Mouse (Mus musculus) adrenal gland, adult 8-10 months (tissue): ENCODE results near the gene Unc119. TPM values are rescaled to one million over a fixed set of nuclear protein-coding genes. Genes with fewer than 3 reads are reported as not detected.
A peak's percentile ranks its signal among the peaks of the same experiment; 100 is the strongest.

ENCODE experiments used
- DNase-seq: peaks from one replicate; pipeline ENCODE4 v3.0.0; 2022
- total RNA-seq, 4 experiments: library from RNA; stranded (reverse); gene quantifications; 2 replicates each; pipeline ENCODE4 v1.2.4; 2022

Gene Unc119
- total RNA-seq, 4 experiments from 2014 or later = 45.1 to 60.9 (median 53.0) TPM

- peak; percentile 55 for DNase-seq
Observed at GRCm38 (mm10) chr11:78344890-78345715, 1.8 kb downstream of the Unc119 start.

GRCm38 (mm10) chr11:78345801-78346200 lies 2.5 kb downstream of the Unc119 start:
- DNase-seq = no peak

GRCm38 (mm10) chr11:78346326-78347069 lies 3.2 kb downstream of the Unc119 start:
- no peak for DNase-seq

GRCm38 (mm10) chr11:78347070-78347754 lies 3.9 kb downstream of the Unc119 start:
- no peak for DNase-seq

- no peak for DNase-seq
Observed at GRCm38 (mm10) chr11:78347908-78348307, 4.6 kb downstream of the Unc119 start.

- DNase-seq = no peak
Observed at GRCm38 (mm10) chr11:78348474-78348873, 5.2 kb downstream of the Unc119 start.

GRCm38 (mm10) chr11:78349441-78350358 lies 6.4 kb downstream of the Unc119 start:
- no peak for DNase-seq

GRCm38 (mm10) chr11:78353081-78353480 lies 9.8 kb downstream of the Unc119 start:
- DNase-seq = no peak

- no peak for DNase-seq
Observed at GRCm38 (mm10) chr11:78354905-78355304, 11.6 kb downstream of the Unc119 start.

- no peak for DNase-seq
Observed at GRCm38 (mm10) chr11:78355471-78356238, 12.4 kb downstream of the Unc119 start.

GRCm38 (mm10) chr11:78358330-78359007 lies 15.2 kb downstream of the Unc119 start:
- no peak for DNase-seq

- peak; percentile 55 for DNase-seq
Observed at GRCm38 (mm10) chr11:78360125-78360788, 17.0 kb downstream of the Unc119 start.

GRCm38 (mm10) chr11:78360789-78361131 lies 17.5 kb downstream of the Unc119 start:
- DNase-seq = no peak

GRCm38 (mm10) chr11:78363309-78364007 lies 20.2 kb downstream of the Unc119 start:
- no peak for DNase-seq

GRCm38 (mm10) chr11:78364103-78364502 lies 20.8 kb downstream of the Unc119 start:
- DNase-seq = no peak

GRCm38 (mm10) chr11:78367456-78368225 lies 24.4 kb downstream of the Unc119 start:
- DNase-seq = no peak

- DNase-seq = no peak
Observed at GRCm38 (mm10) chr11:78370389-78370788, 27.1 kb downstream of the Unc119 start.

- no peak for DNase-seq
Observed at GRCm38 (mm10) chr11:78371711-78372110, 28.4 kb downstream of the Unc119 start.

GRCm38 (mm10) chr11:78372166-78372565 lies 28.9 kb downstream of the Unc119 start:
- peak; percentile 75 for DNase-seq
